Mouse (Mus musculus) liver, embryonic 14.5 days (tissue): ENCODE measurements around the gene Flt3.

Source experiments
- CTCF ChIP-seq: IDR thresholded peaks from 2 replicates; pipeline ENCODE4 v1.5.1; 2016; ENCODE audit warnings: antibody characterized with exemption, low read depth, control low read depth
- EP300 ChIP-seq: IDR thresholded peaks from 2 replicates; pipeline ENCODE4 v1.6.1; 2016; ENCODE audit warnings: antibody characterized with exemption, low read depth

DNA sequence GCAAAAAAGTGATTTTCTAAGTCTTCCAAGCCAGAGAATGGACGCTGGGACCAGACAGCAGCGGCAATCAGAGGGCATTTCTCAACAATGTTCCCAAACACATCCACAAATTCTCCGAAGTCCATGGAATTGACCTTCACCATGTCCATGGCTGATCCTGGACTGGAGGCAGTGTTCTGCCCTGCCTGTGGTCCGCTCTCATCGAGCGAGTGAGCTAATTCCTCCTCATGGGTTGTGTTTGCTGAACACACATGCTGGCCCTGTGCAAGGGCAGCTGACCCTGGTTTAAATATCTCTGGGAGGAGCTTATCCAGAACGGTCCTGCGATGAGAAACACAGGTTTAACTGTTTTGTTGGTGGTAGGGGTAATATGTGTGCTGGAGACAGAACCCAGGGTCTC is 78.1 kb downstream of the Flt3 start, which contains the start of gene Urad:
- no peak for TF ChIP-seq CTCF
- TF ChIP-seq EP300: no peak
